Mouse (Mus musculus): ENCODE measurements around the gene Pitpnc1. TPM values are rescaled to one million over a fixed set of nuclear protein-coding genes. Genes with fewer than 3 reads are reported as not detected.

The Pitpnc1 gene
- polyA plus RNA-seq, 1 experiment: 0.25 TPM

DNA sequence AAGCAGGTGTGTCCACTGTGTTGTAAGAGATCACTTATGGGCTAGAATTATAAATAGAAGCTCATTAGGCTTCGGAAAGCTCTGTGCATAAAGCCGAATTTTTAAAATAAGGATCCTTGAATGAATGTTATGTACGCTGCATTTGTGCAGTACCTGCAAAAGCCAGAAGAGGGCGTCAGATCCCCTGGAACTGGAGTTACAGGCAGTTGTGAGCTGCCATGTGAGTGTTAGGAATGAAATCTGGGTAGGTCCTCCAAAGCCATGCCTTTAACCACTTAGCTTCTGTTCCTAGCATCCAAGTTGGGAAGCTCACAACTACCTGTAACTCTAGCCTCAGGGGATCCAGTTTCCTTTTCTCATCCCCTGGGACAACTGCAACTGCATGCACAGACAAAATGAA, 85.2 kb downstream of the Pitpnc1 start:
- no peak for TF ChIP-seq CEBPB (IDR thresholded peaks at IDR 0.05; ENCODE audit: low read depth)
- H3K27me3 ChIP-seq (ENCODE audit: control insufficient read depth, insufficient read depth, insufficient read length): peaks cover 8% of the 10 kb centered on the region
- no peak overlapping the region for H3K4me3 ChIP-seq (ENCODE audit: insufficient read depth, poor library complexity, severe bottlenecking)
- H3ac ChIP-seq (ENCODE audit: control insufficient read depth, insufficient read length, low read depth): no peak overlapping the region
- H3K36me3 ChIP-seq (ENCODE audit: control insufficient read depth, insufficient read depth): no peaks in the 10 kb centered on the region
- H3K79me2 ChIP-seq (ENCODE audit: control insufficient read depth, insufficient read depth): no peaks in the 10 kb centered on the region
- no peaks in the 10 kb centered on the region for H3K79me3 ChIP-seq (ENCODE audit: low read depth)

DNA sequence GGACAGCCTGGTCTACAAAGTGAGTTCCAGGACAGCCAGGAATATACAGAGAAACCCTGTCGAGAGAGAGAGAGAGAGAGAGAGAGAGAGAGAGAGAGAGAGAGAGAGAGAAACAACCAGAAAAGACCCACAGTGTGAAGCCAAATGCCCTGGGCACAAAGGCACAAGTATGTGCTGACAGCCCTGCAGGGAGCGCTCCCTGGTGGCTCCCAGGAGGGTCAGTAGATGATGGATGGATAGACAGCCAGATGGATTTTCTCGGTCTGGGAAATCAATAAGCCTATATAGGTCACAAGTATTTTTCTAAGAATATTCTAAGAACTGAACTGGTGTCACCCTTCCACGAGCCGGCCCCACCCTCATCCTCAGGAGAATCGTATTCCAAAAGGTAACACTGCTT, 86.5 kb downstream of the Pitpnc1 start:
- Histone ChIP-seq H3K36me3 (ENCODE audit: control insufficient read depth, insufficient read depth) (no peaks in the 10 kb centered on the region), H3K4me3 (ENCODE audit: insufficient read depth, poor library complexity, severe bottlenecking) (no peak overlapping the region), H3K79me2 (ENCODE audit: control insufficient read depth, insufficient read depth) (no peaks in the 10 kb centered on the region), H3K79me3 (ENCODE audit: low read depth) (no peaks in the 10 kb centered on the region), H3K27me3 (ENCODE audit: control insufficient read depth, insufficient read depth, insufficient read length) (peaks cover 3% of the 10 kb centered on the region), H3ac (ENCODE audit: control insufficient read depth, insufficient read length, low read depth) (no peak overlapping the region)
- TF ChIP-seq MAX (IDR thresholded peaks at IDR 0.05): no peak
- TF ChIP-seq CEBPB (IDR thresholded peaks at IDR 0.05; ENCODE audit: low read depth): no peak
- no peak for TF ChIP-seq CTCF (IDR thresholded peaks at IDR 0.05; ENCODE audit: control insufficient read depth, insufficient read depth, insufficient read length)
- no peak for TF ChIP-seq USF1 (IDR thresholded peaks at IDR 0.05; ENCODE audit: low read depth)
- TF ChIP-seq MYOG (IDR thresholded peaks at IDR 0.05; ENCODE audit: control insufficient read depth, extremely low read depth, insufficient read length): no peak
- no peak for TF ChIP-seq FOSL1 (IDR thresholded peaks at IDR 0.05; ENCODE audit: insufficient read depth, low read length, poor library complexity, severe bottlenecking)
- no peak for TF ChIP-seq MYOD1 (IDR thresholded peaks at IDR 0.05; ENCODE audit: control insufficient read depth, insufficient read length, low read depth)

DNA sequence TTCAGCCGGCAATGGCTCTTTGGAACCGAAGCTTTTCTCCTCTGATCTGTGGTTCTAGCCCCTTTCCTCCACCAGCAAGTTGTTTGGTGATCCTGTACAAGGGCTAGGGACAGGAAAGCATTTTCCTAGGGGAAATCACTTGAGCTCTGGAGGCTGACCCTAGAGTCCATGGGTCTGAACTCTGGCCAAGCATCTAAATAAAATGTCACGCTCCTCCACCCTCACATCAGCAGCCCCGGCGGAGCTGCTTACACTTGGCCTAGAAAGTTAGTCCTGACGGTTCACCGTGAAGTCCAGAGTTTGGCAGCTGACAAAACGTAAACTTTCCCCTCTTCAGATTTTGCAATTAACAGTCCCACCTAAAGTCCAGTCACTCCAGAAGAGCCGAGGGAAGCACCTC, 90.5 kb downstream of the Pitpnc1 start:
- no peaks in the 10 kb centered on the region for H3K79me3 ChIP-seq (ENCODE audit: low read depth)

DNA sequence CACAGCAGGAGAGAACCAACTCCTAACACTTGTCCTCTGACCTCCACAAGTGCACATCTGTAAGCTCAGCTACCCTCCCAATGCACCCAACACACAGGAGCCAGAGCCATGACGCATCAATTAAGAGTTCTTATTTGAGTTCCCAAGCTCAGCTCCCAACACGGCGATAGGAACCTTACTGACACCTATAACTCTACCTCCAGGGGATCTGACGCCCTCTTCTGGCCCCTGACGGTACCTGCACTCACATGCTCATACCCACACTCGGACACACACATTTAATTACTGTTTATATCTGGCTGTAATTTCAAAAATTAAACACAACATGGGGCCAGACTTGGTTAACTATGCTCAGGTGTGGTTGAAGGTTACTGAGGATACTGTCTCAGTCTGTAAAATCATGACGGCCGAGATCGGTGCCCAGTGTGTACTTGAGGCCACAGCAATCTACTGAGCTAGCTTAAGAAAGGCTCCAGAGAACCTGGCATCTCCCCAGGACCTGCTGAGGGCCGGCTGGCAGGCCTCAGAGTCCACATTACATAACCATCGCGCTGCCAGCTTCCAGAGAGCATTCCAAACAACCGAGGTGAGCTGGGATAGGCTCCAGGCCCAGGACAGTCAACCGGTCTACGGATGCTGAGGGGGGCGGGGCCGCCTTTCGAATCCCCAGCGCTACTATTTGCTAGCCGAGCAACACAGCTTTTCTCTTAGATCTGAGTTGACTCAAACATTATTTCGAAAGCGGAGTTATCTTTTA, 91.2 kb downstream of the Pitpnc1 start:
- no peaks in the 10 kb centered on the region for H3K79me2 ChIP-seq (ENCODE audit: control insufficient read depth, insufficient read depth)
- H3K27me3 ChIP-seq (ENCODE audit: control insufficient read depth, insufficient read depth, insufficient read length): peaks cover 3% of the 10 kb centered on the region
- no peak overlapping the region for H3K4me3 ChIP-seq (ENCODE audit: insufficient read depth, poor library complexity, severe bottlenecking)
- no peaks in the 10 kb centered on the region for H3K79me3 ChIP-seq (ENCODE audit: low read depth)
- no peak overlapping the region for H3ac ChIP-seq (ENCODE audit: control insufficient read depth, insufficient read length, low read depth)
- TF ChIP-seq CTCF (IDR thresholded peaks at IDR 0.05; ENCODE audit: control insufficient read depth, insufficient read depth, insufficient read length) (no peak), MAX (IDR thresholded peaks at IDR 0.05) (no peak), FOSL1 (IDR thresholded peaks at IDR 0.05; ENCODE audit: insufficient read depth, low read length, poor library complexity, severe bottlenecking) (no peak), CEBPB (IDR thresholded peaks at IDR 0.05; ENCODE audit: low read depth) (no peak), MYOG (IDR thresholded peaks at IDR 0.05; ENCODE audit: control insufficient read depth, extremely low read depth, insufficient read length) (no peak), MYOD1 (IDR thresholded peaks at IDR 0.05; ENCODE audit: control insufficient read depth, insufficient read length, low read depth) (no peak), USF1 (IDR thresholded peaks at IDR 0.05; ENCODE audit: low read depth) (no peak)
- no peaks in the 10 kb centered on the region for H3K36me3 ChIP-seq (ENCODE audit: control insufficient read depth, insufficient read depth)

More for the DNA sequence above, 90.5 kb downstream of the Pitpnc1 start:
- Histone ChIP-seq H3K79me2 (ENCODE audit: control insufficient read depth, insufficient read depth) (no peaks in the 10 kb centered on the region), H3K36me3 (ENCODE audit: control insufficient read depth, insufficient read depth) (no peaks in the 10 kb centered on the region), H3ac (ENCODE audit: control insufficient read depth, insufficient read length, low read depth) (no peak overlapping the region), H3K27me3 (ENCODE audit: control insufficient read depth, insufficient read depth, insufficient read length) (peaks cover 3% of the 10 kb centered on the region), H3K4me3 (ENCODE audit: insufficient read depth, poor library complexity, severe bottlenecking) (no peak overlapping the region)
- TF ChIP-seq FOSL1 (IDR thresholded peaks at IDR 0.05; ENCODE audit: insufficient read depth, low read length, poor library complexity, severe bottlenecking): no peak
- no peak for TF ChIP-seq MAX (IDR thresholded peaks at IDR 0.05)

DNA sequence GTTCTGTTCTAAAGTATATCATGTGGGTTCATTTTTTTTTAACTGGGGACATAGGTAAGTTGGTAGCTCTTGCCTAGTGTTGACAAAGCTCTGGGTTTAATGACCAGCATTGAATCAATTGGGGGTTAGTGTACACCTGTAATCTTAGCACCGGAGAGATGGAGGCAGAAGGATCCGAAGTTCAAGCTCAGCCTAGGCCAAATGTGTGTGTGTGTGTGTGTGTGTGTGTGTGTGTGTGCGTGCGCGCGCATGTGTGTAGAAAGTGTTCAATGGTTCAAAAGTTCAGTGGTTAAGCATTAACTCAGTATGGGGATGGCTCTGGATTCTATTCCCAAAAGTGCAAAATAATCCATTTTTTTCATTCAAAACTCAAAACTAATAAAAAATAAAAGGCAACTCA, 93.2 kb downstream of the Pitpnc1 start:
- H3ac ChIP-seq (ENCODE audit: control insufficient read depth, insufficient read length, low read depth): no peak overlapping the region
- peaks cover under 1% of the 10 kb centered on the region for H3K27me3 ChIP-seq (ENCODE audit: control insufficient read depth, insufficient read depth, insufficient read length)
- H3K36me3 ChIP-seq (ENCODE audit: control insufficient read depth, insufficient read depth): no peaks in the 10 kb centered on the region
- H3K79me3 ChIP-seq (ENCODE audit: low read depth): no peaks in the 10 kb centered on the region
- no peaks in the 10 kb centered on the region for H3K79me2 ChIP-seq (ENCODE audit: control insufficient read depth, insufficient read depth)
- TF ChIP-seq FOSL1 (IDR thresholded peaks at IDR 0.05; ENCODE audit: insufficient read depth, low read length, poor library complexity, severe bottlenecking): no peak
- TF ChIP-seq MYOD1 (IDR thresholded peaks at IDR 0.05; ENCODE audit: control insufficient read depth, insufficient read length, low read depth): no peak
- TF ChIP-seq USF1 (IDR thresholded peaks at IDR 0.05; ENCODE audit: low read depth): no peak
- TF ChIP-seq CEBPB (IDR thresholded peaks at IDR 0.05; ENCODE audit: low read depth): no peak
- TF ChIP-seq MAX (IDR thresholded peaks at IDR 0.05): no peak
- no peak for TF ChIP-seq MYOG (IDR thresholded peaks at IDR 0.05; ENCODE audit: control insufficient read depth, extremely low read depth, insufficient read length)
- no peak for TF ChIP-seq CTCF (IDR thresholded peaks at IDR 0.05; ENCODE audit: control insufficient read depth, insufficient read depth, insufficient read length)
- H3K4me3 ChIP-seq (ENCODE audit: insufficient read depth, poor library complexity, severe bottlenecking): no peak overlapping the region

DNA sequence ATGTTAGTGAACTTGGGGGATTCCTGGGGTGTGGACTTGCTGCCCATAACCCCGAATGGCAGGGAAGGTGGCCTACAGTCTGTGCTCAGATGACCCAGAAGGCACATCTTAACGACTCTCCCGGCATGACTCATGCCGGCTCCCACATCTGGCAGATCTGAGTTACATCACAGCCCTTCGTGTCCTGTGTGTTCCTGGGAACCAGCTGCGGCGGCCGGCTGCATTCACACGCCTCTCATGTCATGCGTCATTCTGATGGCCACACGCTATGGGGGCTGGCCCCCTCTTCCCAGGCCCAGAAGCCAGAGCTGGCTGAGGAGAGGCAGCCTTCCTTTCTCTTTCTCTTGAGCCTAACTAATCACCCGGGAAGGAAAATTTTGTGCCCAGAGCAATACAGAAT, 94.2 kb downstream of the Pitpnc1 start:
- no peak overlapping the region for H3ac ChIP-seq (ENCODE audit: control insufficient read depth, insufficient read length, low read depth)
- no peaks in the 10 kb centered on the region for H3K79me2 ChIP-seq (ENCODE audit: control insufficient read depth, insufficient read depth)
- no peaks in the 10 kb centered on the region for H3K27me3 ChIP-seq (ENCODE audit: control insufficient read depth, insufficient read depth, insufficient read length)
- H3K36me3 ChIP-seq (ENCODE audit: control insufficient read depth, insufficient read depth): no peaks in the 10 kb centered on the region
- no peaks in the 10 kb centered on the region for H3K79me3 ChIP-seq (ENCODE audit: low read depth)
- H3K4me3 ChIP-seq (ENCODE audit: insufficient read depth, poor library complexity, severe bottlenecking): no peak overlapping the region
- TF ChIP-seq CEBPB (IDR thresholded peaks at IDR 0.05; ENCODE audit: low read depth): peak; percentile 64
- TF ChIP-seq MYOG (IDR thresholded peaks at IDR 0.05; ENCODE audit: control insufficient read depth, extremely low read depth, insufficient read length): no peak
- TF ChIP-seq MYOD1 (IDR thresholded peaks at IDR 0.05; ENCODE audit: control insufficient read depth, insufficient read length, low read depth): peak; percentile 58

Measured in C2C12 (cell line).